Mouse (Mus musculus): ENCODE results near the gene Il17f. TPM values are rescaled to one million over a fixed set of nuclear protein-coding genes. Genes with fewer than 3 reads are reported as not detected.

Il17f gene
- polyA plus RNA-seq (2012; ENCODE audit: low replicate concordance) = 0.30 TPM in 1 of 2 replicates, not detected in the other

GRCm38 (mm10) chr1:20790517-20790916 is at the start of gene Il17f:
Gene Il17f (minus strand): TSS chr1:20790617.

DNA sequence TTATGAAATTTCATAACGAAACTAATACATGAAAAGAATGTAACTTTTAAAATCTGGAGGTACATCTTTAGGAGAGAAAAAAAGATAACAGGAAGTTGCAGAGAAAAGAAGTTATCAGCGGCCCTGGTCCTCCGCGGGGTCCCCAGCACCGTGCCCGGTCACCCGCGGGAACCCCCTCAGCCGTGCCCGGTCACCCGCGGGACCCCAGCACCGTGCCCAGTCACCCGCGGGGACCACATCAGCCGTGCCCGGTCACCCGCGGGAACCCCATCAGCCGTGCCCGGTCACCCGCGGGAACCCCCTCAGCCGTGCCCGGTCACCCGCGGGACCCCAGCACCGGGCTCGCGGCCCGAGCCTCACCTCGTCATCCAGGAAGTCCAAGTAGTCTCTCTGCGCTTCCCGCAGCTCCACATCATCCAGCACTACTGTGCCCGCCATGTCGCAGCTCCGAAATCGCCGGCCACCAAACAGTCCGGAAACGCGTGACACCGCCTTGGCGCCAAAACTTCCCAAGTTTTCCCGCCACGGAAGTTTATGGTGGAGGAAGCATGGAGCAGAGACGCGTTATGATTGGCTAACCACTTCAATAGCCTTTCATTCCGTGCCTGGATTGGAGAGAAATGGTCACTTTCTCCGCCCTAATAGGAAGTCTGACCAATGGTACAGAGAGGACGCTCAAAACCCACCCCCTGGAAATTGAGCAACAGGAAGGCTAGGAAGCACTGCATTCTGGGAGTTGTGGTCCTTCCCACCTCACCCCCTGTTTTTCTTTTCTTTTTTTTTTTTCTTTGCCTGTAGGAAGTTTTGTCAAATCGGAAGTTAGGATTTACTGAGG is 29.6 kb upstream of the Il17f start, which contains the start of gene Mcm3:
TSS of gene Mcm3 (minus strand) at position 542 of the 835 bp plus-strand sequence.

DNA sequence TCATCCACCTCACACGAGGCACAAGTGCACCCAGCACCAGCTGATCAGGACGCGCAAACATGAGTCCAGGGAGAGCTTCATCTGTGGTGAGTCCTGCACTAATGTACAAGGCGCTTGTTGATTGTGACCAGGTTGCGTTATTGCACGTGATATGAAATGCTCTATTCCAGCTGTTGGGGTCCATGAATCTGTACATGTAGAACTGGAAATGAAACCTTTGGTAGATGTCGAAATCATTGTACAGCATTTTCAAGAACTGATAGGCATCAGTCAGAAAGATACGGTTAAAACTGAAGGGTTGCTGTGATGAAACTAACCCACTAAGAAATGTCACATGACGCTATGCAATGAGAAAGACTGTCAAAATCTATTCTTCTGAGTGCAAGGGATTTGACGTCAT is 59.5 kb downstream of the Il17f start, which contains the start of gene Il17a:
TSS of gene Il17a (plus strand) at position 3 of the 400 bp plus-strand sequence.

Other genes starting within 250 kb of the Il17f start
- gene Pkhd1, start 172.6 kb downstream of the Il17f start, polyA plus RNA-seq (2012; ENCODE audit: low replicate concordance) = not detected in 2 replicates
- 0.13 TPM in 1 of 2 replicates, not detected in the other for gene Il17a, start 59.7 kb downstream of the Il17f start, polyA plus RNA-seq (2012; ENCODE audit: low replicate concordance)
- gene Mcm3, start 29.7 kb upstream of the Il17f start, polyA plus RNA-seq (2012; ENCODE audit: low replicate concordance) = 6.4 and 16.6 TPM in 2 replicates
- 2.4 and 3.6 TPM in 2 replicates for gene Paqr8, start 100.0 kb upstream of the Il17f start, polyA plus RNA-seq (2012; ENCODE audit: low replicate concordance)
- gene Efhc1, start 161.0 kb upstream of the Il17f start, polyA plus RNA-seq (2012; ENCODE audit: low replicate concordance) = 0.24 and 1.8 TPM in 2 replicates